Mouse (Mus musculus) left cerebral cortex, postnatal 4 days (tissue): ENCODE measurements around the gene Fv1. TPM values are rescaled to one million over a fixed set of nuclear protein-coding genes. Genes with fewer than 3 reads are reported as not detected.
"Not testable (repeated sequence)": the region's sequence is repeated elsewhere in the genome, so short reads cannot be mapped to it uniquely, and the experiment has no call there.

ENCODE experiments used
- DNase-seq: peaks from one replicate; pipeline ENCODE4 v3.0.0-alpha.2; 2022
- intact Hi-C: fragments of 180-260 bp; cut with DNase I; formaldehyde crosslinking; loops from one replicate; pipeline ENCODE4 v1.15.1; 2025
- total RNA-seq, 2 experiments: library from RNA; stranded (reverse); gene quantifications; 2 replicates each; pipeline ENCODE4 v1.2.3; 2021

Gene Fv1
- total RNA-seq, result 10 to 100 TPM; 10.4 to 11.3 TPM

DNA sequence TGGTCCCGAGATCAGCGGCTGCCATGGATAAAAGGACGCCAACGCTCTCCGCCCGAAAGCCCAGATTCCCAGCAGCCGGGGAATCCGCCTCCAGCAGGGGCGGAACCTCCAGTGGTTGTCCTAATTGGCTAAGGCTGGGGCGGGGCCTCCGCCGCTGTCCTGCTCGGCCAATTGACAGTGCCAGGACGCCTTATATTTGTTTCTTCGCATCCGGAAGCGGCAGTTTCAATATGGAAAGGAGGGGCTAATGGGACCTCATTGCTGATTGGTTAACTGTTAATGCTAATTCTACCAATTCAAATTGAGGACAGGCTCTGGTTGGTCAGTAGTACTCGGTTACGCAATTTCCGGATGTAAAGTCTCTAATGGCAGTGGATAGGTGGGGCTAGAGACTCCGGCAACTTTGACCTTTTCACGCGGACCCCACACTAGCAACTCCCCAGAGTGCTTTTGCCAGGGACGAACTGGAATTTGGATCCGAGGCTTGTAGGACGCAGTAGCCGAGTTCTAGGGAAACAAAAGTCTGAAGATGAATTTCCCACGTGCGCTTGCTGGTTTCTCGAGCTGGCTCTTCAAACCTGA, at the start of gene Fv1, which contains the start of gene Miip:
TSS of gene Fv1 (plus strand) at position 530 of the 582 bp plus-strand sequence.
TSS of gene Miip (minus strand) at position 367 of the 582 bp plus-strand sequence.
- DNase-seq, result peak; percentile 95
- intact Hi-C loops, result no loop called here

DNA sequence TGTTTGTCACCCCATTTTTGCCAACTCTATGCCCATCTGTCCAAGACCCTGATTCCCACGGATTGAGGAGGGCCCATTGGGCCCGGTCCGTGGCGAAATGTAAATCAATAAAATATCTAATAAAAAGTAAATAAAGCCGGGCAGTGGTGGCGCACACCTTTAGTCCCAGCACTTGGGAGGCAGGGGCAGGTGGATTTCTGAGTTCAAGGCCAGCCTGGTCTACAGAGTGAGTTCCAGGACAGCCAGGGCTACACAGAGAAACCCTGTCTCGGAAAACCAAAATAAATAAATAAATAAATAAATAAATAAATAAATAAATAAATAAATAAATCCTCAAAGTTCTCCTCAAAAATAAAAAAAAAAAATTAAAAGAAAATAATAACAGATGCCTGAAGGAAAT, 49.1 kb upstream of the Fv1 start:
- intact Hi-C loops, DNase-seq: not testable (repeated sequence)

DNA sequence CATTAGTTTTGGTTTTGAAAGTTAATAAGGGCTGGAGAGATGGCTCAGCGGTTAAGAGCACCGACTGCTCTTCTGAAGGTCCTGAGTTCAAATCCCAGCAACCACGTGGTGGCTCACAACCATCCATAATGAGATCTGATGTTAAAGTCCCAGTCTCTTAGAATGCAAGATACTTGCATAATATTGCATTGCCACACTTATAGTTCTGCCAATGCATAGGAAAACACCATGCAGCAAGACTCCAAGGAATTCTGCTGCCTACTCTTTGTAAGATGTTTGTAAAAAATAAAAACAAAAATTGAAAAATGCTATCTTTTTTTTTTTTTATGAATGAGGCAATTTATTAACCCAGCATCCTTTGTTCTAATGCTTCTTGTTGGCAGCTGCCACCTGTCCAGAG, 47.4 kb upstream of the Fv1 start:
- DNase-seq, intact Hi-C loops: not testable (repeated sequence)

DNA sequence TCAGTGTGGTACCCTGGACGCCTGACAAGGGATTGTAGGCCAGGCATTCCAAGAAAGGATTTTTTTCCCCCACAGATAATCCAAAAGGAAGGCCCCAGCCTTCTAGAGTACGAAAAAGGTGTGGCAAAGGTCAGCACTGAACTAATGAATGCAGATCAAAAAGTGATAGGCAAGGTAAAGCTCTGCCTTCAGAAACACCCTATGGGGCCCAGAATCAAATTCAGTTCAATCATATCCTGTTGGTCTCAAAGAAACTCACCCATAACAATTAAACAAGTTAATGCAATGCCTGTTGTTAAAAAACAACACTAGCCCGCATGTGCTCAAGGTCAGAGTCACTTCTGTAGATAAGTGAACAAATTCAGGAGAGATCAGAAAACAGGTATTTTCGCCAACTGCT, 44.4 kb upstream of the Fv1 start:
- intact Hi-C loops, result no loop called here
- DNase-seq, result no peak

DNA sequence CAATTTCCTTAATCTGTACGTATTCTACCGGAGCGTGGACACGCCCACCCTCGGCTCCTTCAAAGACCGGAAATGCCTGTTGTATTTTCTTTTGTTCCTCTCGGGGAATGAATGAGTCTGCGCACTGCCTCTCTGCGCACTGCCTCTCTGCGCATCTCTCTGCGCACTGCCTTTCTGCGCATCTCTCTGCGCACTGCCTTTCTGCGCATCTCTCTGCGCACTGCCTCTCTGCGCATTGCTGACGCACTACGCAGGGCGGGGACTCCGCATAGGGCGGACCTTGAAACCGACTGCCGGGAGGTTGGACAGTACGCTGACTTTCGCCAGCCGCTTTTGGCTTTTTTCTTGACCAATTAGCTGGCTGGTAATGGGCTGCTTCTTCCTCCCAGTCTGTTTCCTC, 29.5 kb upstream of the Fv1 start:
- intact Hi-C loops, DNase-seq: not testable (repeated sequence)

DNA sequence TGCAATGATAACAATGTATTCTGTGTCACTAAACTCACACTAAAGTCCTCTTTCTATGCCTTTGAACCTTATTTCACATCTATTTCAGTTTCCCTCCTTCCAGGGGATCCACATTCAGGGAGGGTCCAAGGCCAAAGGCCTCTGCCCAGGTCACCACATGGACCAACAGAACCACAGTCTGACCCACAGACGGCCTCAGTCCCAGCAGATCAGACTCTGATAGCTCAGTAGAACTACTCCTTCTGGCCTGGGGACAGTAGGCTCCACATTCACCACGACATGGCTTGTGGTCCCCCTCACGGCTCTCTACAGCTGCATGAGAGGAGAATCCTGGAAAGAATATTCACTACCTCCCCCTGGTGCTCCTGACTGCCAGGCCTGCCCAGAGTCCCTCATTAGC, 25.9 kb upstream of the Fv1 start:
- DNase-seq, result no peak
- intact Hi-C loops, result no loop called here

DNA sequence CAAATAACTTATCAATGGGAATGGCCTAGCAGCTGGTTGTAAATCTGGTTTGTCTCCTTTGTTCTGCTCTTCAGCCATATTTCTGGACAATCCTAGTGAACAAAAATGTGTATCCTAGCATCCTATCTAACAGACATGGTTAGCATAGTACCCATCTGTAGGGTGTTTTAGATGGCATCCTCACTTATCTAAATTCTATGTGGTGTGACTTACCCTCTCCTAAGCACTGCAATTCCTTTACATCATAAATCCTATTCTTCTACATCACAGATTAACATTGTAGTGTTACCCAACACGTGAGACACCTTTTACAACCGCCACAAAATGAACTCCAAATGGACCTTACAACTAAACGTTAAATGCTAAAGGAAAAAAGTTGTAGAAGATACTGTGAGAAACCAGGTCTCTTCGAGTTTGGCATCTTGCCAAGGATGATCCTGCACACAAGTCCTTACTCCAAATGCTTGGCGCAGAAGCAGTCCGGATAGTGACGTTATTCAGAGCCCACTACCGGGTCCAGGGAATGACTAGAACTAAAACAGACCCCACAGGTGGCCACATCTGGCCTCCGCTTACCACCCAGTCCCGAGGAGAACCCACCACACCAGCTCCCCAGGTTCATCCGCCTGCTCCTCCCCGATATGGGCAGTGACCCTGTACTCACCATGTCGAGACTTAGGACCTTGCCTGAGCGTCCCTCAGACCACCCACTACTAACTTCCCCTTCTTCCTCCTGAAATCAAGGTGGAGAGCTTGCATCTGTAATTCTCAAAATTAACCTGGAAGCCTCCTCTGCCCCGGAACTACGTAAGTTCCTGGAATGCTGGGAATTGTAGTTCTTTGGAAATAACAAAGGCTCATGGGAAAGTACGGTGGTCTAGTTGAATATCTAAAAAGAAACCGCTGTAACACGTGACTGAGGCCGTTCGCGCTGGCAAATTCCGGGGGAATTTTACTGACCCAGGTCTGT, 20.9 kb upstream of the Fv1 start, which contains the start of gene Zfp933:
TSS of gene Zfp933 (minus strand) at position 753 of the 970 bp plus-strand sequence.
- intact Hi-C loops, result no loop called here
- peak; percentile 38 for DNase-seq

DNA sequence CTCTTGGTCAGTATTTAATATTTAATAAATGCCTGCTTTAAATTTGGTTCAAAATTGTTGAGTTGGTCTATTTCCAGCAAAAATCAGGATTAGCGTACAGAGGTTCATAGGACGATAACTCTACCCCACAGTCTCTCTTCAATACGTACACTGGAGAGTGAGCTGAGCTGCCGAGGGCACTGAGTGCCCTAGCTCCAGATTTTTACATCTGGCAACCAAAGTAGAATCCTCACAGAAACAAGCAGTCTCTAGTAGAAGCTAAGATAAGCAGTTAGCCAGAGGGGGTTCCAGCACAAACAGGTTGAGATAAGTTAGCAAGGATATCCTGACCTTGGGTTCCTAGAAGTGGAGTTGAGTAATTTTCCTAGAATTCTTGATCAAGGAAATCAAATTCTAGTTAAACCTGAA, 20.2 kb upstream of the Fv1 start:
- DNase-seq, result no peak
- intact Hi-C loops, result no loop called here

DNA sequence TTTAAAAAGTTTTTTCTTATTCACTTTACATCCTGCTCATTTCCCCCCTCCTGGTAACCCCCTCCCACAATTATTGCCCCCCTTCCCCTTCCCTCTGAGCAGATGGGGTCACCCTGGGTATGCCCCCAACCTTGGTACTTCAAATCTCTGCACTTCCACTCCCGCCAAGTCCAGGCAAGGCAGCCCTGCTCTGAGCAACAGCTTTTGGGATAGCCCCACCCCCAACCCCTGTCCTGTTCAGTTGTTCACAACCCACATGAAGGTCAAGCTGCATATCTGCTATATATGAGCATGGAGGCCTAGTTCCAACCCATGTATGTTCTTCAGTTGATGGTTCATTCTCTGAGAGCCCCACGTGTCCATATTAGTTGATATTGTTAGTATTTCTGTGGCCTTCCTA, 18.0 kb upstream of the Fv1 start:
- no peak for DNase-seq
- intact Hi-C loops, result no loop called here

DNA sequence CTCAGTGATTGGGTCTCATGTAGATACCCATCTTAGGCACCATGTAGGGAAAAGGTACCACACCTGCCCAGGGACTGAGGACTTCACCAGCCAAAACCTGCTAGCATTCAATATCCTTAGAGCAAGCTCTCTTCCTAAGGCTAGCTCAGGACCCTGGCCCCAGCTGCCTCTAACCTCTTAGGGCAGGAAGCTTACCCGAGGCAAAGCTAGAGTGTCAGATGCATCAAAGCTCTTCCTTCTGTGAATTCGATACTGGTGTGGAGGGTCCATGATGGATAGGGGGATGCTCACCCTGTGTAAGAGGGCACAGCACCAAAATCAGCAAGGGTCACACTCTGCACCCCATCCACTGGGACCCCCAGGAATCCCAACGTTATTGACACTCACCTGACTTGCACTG, 6.7 kb upstream of the Fv1 start:
- intact Hi-C loops, result no loop called here
- no peak for DNase-seq

DNA sequence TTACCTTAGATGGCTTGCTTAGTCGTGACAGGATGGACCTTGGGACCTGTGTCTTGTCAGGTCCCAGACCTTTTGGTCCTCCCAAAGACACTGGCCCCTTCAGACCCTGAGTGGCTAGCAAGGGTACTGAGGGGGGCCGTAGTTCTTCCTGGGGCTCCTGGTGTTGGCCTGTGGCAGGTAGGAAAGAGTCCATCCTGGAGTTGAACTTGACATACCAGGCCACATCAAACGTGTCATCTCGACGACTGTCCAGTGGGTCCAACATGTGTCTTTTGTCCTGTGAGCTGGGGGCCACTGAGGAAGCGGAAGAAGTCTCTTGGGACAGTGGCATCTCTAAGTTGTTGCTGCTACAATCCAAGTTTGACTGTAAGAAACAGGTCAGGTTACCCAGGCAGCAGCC, 3.1 kb upstream of the Fv1 start:
- intact Hi-C loops, result no loop called here
- DNase-seq, result no peak

DNA sequence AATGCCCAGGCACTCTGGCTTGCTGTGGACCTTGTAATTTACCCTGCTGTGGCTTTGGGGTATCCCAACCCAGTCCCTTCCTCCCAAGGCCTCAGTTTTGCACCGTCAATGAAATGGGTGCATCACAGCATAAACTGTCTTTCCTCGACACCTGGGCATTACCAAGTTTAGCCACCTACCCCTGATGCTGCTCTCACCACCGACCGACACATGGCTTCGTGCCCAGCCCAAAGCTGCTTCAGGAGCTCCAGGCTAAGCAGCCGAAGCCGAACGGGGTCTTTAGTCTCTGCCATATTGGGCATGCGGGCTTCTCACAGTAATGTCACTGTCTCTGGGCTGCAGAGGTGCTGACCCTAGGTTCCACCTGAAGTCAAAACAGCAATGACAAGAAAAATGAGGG, 2.7 kb upstream of the Fv1 start:
- intact Hi-C loops, result no loop called here
- no peak for DNase-seq

DNA sequence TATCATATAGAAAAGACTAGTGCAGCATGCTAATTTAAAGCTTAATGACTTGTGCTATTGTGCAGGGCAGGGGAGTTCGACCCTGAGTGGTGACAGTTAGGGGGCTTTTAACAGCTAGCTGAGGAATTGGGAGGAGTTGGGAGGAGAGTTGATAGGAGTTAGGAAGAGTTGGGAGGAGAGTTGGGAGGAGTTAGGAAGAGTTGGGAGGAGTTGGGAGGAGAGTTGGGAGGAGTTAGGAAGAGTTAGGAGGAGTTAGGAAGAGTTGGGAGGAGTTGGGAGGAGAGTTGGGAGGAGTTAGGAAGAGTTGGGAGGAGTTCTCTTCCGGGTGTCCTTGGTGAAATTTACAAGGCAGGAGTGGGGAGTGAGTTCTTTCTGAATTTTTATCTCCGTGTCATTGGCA, 2.0 kb upstream of the Fv1 start:
- intact Hi-C loops, DNase-seq: not testable (repeated sequence)

DNA sequence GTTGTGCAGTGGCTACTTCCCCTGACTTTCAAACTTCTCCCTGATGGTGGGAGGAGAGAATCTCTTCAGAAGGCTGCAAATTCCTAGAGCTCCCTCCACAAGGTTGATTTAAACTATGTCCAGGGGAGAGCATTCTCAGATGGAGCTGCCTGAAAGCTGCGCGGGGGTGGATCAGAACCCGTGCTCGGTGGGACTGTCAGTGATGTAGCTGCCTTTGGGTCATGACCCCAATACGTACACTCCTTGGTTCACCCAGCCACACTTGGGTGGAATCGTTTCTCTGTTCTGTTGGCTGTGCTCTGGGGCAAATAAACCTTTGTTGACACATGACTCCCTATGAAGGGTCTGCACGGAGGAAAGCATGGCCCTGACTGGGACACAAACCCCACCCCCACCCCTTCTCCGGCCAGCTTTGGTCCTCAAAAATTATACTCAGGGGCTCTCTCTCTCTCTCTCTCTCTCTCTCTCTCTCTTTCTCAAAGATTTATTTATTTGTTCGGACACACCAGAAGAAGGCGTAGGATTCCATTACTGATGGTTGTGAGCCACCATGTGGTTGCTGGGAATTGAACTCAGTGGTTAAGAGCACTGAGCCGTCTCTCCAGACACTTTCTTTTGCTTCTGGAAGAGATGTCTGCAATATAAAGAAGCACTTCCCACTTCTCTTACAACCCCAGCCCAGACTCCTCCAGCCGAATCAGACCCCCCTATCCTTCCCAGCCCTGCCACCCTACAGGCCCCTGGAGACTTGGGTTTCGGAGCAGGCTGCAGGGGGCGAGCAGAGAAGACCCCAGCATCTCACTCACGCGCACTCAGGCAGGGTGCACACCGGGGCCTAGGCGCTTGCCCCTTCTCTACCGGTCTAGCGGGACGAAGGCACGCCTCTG, 973 bp upstream of the Fv1 start:
- no peak for DNase-seq

DNA sequence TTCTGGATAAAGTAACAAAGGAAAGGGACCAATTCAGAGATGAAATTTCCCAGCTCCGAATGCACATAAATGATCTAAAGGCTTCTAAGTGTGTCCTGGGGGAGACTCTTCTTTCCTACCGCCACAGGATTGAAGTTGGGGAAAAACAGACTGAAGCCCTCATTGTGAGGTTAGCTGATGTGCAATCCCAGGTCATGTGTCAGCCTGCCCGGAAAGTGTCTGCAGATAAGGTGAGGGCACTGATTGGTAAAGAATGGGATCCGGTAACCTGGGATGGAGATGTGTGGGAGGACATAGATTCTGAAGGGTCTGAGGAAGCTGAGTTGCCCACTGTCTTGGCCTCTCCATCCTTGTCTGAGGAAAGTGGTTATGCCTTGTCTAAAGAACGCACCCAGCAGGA, 459 bp downstream of the Fv1 start:
- intact Hi-C loops, result no loop called here
- DNase-seq, result no peak

More for the DNA sequence above, 973 bp upstream of the Fv1 start:
- intact Hi-C loops, result no loop called here

DNA sequence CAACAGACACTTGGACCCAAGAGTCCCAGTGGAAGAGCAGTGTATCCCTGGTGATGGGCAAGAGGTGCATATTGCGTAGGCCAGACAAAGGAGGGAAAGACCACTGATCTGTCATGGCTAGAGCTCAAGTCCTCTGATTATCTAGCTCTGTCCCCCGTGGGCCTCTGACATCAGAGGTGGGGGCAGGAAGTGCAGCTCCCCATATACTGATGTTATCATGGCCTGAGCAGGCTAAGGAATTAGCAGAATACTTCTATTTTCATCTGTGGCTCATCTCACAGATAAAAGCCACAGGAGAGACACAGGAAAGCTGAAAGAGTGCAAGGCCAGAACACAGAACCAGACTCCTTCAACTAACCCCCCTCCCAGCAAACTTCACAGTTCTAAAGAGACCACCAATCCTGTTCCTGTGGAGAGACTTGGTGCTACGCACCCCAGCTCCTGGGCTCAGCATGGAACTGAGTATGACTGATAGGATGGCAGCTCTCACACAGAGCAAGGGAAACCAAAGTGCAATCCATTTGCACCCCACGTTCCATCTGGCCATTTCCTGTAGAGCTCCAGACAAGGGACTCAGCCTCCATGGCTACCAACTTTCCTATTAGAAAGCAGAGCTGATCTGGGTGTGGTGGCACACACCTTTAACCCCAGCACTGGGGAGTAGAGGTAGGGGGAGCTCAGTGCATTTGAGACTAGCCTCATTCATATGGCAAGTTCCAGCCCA, 7.2 kb downstream of the Fv1 start:
- intact Hi-C loops, result no loop called here
- DNase-seq, result no peak

DNA sequence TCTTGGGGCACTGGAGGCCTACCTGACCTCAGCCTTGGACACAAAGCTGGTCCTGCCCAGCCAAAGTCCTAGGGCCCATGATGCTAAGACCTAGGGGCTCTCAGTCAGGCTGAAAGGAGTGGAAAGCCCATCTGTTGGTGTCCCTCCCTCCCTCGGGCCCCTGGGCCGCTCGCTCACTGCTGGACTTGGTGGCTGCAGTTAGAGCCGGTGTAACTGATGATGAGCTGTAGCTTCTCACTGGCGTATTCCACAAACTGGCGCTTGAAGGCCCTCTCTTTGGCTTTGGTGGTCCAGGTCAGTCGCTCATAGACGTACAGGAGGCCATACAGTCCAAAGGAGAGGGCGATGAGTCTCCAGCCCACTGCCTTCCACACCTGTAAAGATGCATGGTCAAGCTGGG, 9.8 kb downstream of the Fv1 start:
- intact Hi-C loops, result no loop called here
- no peak for DNase-seq

DNA sequence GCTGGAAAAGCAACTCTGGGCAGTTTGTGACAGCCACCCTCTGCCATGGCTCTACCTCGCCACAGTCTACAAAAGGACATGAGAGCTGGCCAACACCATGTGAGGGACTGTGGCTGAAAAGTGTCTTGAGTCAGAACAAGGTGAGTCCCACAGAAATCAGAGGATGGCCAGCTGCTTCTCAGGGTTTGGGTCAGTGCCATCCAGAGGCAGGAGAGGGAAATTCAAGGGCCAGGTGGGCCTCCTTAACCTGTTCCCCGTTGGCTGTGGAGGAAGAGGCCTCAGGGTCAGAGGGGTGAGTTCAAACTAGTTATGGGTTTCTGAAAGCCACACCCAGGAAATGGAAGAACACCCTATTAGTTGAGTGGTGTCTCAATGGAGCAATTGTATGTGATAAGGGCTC, 10.7 kb downstream of the Fv1 start:
- DNase-seq, result no peak
- intact Hi-C loops, result no loop called here

DNA sequence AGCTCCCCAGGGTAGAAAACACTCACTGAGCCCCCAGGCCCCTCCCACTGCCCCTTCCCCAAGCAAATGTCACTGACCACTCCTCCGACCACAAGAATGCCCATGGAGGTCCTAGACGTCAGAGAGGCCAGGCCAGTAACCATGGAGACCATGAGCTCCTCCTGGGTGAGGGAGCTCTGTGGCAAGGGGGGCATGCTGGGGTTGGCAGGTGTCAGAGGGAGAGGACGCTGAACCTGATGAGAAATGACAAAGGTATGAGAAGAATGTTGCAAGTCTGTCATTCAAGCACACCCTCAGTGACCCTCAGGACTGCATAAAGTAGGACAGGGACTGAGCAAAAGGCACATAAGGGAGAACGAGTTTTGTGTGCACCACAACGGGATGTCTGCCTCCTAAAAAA, 11.1 kb downstream of the Fv1 start:
- DNase-seq, result no peak
- intact Hi-C loops, result loop anchor here (10.0 kb wide), 1 partner anchor 135 kb away; no protein-coding TSS in a partner anchor

DNA sequence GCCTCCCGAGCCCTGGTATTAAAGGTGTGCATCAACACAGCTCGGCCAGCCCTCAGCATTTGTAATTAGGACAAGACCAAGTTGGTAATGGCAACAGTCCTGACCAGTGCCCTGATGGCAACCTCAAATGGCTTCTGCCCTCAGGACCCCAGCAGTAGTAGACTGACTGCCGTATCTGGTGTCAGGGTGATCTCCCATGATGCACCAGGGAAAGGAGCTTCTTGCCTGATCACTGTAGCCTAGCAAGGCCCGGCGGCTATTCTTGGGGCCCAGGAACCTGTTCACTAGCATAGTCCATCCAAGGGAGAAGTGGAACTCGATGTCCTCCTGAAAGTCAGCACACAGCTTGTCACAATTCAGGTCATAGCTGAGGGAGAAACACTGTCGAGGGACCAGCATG, 13.0 kb downstream of the Fv1 start:
- intact Hi-C loops, result loop anchor here (10.0 kb wide), 1 partner anchor 133 kb away; no protein-coding TSS in a partner anchor
- no peak for DNase-seq
